Mouse (Mus musculus): ENCODE measurements around the gene Stx2.

DNA sequence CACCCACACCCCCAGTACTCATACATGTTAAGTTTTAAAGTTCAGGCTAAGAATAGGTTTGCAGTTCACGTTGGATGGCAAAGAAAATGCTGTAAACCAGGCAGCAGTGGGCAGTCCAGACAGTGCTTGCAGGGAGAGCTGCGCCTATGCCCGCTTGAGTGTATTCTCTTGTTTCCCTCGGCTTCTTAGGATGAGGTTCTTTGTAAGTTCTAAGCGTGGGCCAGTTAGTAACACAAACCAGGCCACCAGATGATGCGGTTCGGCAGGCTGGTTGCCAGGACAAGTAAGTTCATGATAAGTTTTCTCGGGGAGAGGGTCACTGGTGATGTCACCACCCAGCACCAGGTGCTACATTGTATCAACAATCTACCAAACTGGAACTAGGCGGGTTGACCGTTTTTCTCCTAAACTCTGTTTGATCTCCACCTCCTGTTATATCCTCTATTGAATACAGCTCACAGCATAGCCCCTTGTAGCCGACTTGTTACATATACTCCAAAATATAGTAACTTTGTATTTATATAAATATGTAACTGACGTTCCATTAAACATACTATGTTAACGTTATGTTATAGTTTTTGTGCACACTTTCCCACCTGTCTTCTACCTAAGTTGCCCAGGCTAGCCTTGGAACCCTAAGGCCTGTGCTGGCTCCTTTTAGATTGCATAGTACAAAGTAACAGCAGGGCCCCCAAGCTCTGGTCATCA lies 10.6 kb upstream of the Stx2 start:
- TF ChIP-seq TAL1 (IDR thresholded peaks at IDR 0.05; ENCODE audit: low read length), result no peak
- TF ChIP-seq GATA1 (IDR thresholded peaks at IDR 0.05; ENCODE audit: low read length), result no peak

Data from erythroblast, embryonic 14.5 days (primary cell).